Mouse (Mus musculus): ENCODE data around the gene Cox18.
"Not testable (repeated sequence)": the region's sequence is repeated elsewhere in the genome, so short reads cannot be mapped to it uniquely, and the experiment has no call there.

The Cox18 gene

DNA sequence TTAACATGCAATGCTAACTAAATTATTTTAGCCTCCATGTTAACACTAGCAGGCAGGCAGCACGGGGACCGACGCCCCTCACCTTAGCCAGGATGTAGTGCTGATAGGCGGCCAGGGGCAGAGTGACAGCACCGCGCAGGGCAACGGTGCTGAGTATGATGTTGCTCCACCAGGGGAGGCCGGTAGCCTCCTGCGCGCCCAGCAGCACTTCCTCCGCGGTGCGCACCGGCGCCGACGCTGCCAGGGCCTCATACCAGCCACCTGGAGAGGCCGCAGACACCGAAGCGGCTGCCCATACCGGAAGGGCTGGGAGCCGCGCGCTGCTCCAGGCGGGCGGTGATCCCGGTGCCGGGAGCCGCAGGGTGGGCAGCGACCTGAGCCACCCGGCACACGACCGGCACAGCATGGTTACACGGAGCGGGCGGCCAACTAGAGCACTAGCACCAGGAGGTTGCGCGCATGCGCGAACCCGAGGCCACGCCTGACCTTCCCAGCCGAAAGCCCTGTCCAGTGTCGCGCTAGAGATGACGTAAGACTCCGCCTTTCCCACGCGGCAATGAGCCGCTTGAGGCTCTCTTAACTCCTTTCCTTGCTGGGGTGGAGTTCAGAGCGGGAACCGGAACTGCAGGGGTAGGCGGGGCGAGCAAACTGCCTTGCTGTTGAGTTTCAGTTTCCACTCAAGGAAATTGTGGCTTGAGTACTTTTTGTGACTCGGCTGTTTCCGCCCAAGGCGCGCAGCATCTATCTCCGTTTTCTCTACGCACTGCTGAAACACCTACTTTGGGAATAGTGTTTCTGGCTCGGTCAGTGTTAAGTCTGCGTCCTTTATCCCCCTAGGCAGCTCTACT is at the start of gene Cox18:
Gene Cox18, minus strand, starts transcription at position 468 of the 848 bp plus-strand sequence.
- DNase-seq (ENCODE audit: low spot score), result peak; percentile 94

DNA sequence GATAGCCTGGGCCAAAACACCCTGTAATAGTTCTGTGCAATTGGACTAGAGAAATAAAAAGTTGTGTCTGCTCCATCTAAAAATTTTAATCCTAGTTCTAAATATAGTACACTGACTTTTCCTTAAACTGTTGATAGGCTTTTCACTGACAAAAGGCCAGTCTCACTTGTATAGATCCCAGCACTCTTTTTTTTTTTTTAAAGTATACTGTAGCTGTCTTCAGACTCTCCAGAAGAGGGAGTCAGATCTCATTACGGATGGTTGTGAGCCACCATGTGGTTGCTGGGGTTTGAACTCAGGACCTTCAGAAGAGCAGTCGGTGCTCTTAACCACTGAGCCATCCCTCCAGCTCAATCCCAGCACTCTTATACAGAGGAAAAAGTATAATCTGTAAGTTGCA is 38.4 kb upstream of the Cox18 start:
- DNase-seq (ENCODE audit: low spot score), result not testable (repeated sequence)

DNA sequence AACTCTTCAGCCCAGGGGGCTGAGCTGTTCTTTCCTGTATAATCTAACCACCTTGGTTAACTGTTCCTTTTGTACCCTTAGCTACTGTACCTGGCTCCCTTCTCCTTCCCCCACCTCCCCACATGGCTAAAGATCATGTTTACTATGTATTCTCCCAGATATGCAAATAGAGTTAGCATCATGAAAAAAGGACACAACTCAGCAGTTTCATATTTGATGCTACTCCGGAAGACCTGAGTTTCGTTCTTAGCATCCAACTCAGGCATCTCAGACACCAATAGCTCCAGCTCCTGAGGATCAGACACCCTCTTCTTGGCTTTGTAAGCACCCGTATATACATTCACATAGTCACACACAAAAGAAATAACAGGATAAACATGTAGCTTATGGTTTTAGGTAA is 33.2 kb upstream of the Cox18 start:
- DNase-seq (ENCODE audit: low spot score), result no peak

DNA sequence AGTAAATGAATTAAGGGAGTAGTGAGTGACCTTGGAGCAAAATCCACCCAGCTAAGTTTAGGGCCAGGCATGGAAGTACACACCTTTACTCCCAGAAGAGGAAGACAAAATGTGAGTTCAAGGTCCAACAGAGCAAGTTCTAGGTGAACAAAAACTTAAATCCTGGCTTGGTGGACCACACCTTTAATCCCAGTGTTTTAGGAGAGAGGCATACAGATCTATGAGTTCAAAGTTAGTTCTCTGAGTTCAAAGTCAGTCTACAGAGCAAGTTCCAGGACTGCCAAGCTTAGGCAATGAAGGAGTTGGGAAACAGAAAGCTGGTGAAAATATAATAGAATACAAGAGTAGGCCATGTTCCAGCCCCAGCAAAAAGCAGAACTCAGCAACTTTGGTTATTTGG is 23.7 kb upstream of the Cox18 start:
- DNase-seq (ENCODE audit: low spot score), result no peak

DNA sequence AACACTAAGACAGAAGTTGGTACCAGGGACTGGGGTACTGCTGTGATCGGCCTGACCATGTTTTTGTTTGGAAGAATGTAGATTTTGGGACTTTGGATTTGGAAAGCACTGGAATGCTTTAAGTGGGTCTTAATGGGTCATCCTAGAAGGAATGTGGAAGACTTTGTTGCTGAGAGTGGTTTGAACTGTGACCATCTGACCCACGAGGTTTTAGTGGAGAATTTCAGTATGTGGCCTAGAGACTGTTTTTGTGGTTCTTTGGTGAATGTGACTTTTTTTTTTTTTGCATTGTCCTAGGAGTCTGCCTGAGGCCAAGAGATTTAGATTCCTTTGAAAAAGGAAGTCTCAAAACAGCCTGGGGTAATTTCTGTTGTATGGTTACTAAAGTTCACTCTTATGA is 23.2 kb upstream of the Cox18 start:
- no peak for DNase-seq (ENCODE audit: low spot score)

DNA sequence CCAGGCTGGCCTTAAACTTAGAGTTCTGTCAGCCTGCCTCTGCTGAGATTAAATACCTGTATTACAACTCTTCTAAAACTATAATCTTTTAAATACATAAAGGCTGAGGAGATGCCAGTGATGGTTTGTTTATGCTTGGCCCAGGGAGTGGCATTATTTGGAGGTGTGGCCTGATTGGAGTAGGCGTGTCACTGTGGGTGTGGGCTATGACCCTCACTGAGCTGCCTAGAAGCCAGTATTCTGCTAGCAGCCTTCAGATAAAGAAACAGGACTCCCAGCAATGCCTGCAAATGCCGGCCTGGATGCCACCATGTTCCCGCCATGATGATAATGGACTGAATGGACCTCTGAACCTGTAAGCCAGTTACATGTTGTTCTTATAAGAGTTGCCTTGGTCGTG is 22.8 kb upstream of the Cox18 start:
- DNase-seq (ENCODE audit: low spot score), result no peak

DNA sequence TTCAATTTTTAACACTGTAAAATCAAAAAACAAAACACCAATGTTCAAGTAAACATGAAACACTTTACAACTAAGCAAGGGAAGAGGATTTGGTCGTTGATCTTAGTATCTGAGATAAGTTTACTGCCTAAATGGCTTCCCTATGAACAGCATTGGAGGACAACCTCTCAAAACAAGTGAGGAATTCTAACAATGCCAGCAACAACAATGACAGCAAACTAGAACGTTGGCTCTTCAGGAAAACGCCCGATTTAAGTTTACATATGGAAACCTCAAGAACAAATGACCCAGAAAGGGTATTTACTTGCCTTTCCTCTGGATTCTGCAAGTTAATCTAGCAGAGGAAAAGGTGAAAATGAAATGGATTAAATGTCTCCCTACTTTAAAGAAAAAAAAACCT is 21.6 kb upstream of the Cox18 start:
- no peak for DNase-seq (ENCODE audit: low spot score)

DNA sequence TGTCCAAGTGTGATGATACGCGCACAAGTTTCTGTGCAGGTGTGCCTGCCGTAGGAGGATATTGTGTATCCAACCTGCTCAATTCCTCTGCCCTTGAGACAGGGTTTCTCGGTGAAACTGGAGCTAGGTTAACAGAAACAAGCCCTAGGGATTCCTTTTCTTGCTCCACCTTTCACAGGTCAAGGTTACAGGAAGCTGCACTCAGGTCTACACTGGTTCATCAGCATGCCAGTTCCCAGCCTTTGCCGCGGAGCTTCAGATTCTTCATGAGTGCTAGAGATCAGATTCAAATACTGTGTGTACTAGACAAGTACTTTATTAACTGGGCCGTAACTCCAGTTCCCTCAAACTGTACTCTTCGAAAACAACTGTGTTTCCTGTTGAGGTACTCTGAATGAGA is 11.4 kb upstream of the Cox18 start:
- no peak for DNase-seq (ENCODE audit: low spot score)

DNA sequence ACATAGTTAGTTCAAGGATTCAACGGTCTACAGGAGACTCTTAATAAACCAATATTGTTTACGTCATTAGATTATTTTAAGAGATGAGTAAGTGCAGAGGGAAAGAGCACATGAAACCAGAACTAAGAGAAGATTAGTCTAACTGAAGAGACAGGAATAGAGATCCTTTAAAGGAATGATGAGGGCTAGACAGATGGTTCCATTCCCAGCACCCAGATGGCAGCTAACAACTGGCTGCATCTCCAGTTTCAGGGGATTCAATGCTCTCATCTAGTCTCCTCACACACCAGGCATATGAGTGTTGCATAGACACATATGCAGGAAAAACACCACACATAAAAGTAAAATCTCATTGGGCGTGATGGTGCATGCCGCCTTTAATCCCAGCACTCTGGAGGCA is 9.5 kb upstream of the Cox18 start:
- DNase-seq (ENCODE audit: low spot score), result no peak

DNA sequence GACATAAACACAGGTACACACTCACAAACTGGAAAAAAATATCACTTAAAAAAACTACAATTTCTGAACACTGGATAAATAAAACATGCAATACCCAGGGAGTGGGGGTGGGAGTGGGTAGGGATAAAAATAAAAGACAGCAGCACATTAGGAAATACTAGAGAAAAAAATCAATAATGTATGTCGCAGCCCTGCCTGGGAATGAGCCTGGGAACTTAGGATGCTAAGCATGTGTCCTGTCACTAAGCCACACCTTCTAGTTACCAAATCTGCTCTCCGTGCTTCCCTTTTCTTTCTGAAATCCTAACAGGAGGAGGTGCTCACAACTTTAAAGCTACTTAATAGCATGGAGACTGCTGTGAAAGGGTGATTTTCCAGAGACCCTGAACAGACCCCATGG is 6.0 kb upstream of the Cox18 start:
- DNase-seq (ENCODE audit: low spot score), result no peak

DNA sequence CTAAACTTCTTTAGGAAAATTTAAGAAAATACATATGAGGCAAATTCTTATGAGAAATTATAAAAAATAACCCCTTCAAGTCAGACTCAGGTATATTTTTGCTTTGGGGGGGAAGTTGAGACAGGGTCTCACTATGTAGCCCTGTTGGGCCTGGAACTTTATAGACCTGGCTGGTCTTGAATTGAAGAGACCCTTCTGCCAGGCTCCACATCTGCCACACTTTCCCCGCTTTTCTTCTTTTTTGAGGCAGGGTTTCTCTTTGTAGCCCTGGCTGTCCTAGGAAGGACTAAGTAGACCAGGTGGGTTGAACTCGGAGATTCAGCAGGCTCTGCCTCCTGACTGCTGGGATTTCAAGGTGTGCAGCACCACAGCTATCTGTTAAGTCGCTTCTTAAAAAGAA is 2.9 kb upstream of the Cox18 start:
- no peak for DNase-seq (ENCODE audit: low spot score)

DNA sequence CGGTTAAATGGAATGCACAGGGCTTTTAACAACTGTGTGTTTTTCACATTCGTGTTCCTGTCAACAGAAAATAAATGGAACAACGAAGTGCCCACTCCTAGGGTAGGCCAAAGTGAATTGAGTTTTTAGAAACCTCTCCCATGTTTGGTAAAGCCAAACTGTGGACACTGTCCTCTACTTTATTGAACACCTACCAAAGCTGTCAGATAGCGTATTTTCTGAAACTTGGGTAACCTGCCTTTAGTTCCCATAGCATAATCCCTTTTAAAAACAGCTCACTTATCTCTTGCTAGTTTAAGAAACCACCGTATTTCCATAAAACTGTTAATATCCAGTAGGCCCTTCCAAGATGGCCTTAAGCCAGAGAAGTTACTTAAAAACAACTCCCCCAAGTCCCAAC is 929 bp upstream of the Cox18 start:
- no peak for DNase-seq (ENCODE audit: low spot score)

DNA sequence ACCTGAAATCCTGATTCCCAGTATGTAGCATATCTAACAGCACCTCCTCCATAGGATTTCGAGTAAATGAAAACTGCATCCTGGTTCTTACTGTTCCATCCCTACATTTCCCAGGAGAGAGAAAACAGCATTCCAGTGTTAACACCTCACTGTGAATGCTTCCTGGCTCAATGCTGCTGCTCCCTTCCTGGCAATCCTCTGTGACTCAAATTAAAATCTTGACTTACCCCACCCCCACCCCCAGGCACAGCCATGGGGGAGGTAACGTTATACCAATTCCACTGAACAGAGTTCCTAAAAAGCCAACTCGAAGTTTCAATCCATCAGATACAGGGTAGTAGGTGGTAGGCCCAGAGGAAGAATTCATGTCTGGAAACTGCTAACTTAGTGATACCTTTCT is 864 bp downstream of the Cox18 start:
- DNase-seq (ENCODE audit: low spot score), result no peak

DNA sequence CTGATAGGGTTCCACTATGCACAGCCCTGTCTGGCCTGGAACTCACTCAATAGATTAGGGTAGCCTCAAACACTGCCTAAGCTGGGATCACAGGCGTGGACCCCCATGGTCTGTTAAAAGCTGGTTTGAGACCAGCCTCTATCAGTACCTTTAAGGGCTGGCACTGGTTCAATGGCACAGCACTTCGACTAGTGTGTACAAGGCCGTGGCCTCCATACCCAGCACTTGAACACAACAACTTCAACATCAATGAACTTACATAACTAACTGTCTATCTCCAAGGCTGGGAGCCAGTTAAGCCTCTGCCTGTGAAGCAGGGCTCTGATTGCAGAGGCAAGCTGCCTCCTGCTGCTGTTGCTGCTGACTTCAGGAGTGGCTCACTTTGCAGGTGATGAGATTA is 6.0 kb downstream of the Cox18 start:
- DNase-seq (ENCODE audit: low spot score), result no peak

DNA sequence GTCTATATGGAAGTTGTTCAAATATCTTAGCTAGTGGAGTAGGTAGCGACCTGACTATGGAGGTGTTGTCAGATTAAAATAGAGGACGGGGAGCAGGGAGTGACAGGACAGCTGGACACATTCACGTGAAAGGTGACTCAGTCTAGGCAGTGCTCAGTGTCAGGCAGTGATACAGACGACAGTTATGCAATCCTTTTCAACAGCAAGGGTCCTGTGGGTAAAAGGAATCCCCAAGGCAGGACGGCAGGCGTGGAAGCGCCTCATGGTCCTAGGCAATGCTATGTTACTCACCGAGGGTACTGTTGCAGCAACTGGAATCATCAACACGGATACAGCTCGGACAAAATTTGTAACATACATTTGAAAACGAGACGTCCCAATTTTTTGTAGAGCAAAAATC is 6.6 kb downstream of the Cox18 start:
- DNase-seq (ENCODE audit: low spot score), result no peak

DNA sequence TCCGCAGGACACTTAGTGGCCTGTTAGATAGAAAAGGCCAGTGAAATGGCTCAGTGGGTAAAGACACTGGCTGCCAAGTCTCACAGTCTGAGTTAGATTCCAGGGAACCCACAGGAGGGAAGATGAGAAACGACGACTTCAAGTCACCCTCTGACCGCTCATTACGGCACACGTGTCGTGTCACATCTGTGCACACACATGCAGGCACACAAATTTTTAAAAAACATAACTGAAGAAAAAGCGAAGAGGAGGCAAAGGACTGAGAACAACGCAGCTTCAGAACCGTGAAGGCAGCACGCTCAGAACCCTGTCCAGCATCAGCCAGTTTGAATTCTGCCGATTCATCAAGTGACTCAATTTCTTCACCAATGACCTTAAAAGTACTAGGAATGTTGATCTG is 10.4 kb downstream of the Cox18 start:
- DNase-seq (ENCODE audit: low spot score), result no peak

DNA sequence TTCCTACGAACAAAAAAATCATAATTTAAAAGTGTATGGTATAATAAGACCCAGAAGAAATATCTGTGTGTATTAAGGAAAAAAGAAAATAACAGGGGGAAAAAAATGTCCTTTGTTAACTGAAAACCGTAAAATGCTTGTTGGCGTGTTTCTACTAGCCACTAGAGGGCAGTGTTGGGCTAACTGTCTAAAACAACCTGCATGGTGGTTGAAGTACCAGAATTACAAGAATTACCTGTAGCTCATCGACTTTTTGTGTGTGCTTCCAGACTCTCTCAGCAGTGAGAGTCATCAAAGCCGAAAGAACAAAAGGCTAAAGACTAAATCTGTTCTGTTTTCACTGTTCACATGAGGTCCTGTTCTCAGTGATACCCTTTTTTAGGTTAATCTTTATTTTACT is 20.6 kb downstream of the Cox18 start:
- DNase-seq (ENCODE audit: low spot score), result no peak

DNA sequence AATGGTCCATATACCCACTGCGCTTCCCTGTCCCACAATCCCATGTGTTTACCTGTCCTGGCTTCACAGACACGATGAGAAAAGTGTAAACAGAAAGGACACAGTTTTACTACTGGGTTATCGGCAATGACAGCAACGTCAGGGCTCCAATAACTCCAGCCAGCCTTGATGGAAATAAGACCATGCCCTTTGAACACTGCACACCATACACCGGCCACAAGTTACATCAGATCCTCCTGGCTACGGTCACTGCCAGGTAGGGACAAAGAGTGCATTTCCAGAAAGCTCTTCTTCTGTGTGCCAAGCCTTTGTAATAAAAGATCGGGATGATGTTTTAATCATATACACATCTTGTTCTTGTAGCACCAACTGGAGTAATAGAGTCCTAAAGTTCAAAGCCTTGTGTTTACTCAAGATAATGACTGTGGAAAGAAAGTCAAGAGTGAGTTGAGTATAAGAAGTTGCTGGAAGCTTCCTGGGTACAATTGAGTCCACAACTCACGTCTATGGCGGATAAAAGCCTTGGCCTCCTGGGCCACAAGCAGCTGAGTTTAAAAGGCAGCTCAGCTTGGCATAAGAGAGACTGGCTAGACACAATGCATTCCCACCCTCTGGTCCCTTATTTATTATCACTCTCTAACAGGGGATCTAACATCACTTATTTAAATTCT is 21.2 kb downstream of the Cox18 start:
- DNase-seq (ENCODE audit: low spot score), result no peak

DNA sequence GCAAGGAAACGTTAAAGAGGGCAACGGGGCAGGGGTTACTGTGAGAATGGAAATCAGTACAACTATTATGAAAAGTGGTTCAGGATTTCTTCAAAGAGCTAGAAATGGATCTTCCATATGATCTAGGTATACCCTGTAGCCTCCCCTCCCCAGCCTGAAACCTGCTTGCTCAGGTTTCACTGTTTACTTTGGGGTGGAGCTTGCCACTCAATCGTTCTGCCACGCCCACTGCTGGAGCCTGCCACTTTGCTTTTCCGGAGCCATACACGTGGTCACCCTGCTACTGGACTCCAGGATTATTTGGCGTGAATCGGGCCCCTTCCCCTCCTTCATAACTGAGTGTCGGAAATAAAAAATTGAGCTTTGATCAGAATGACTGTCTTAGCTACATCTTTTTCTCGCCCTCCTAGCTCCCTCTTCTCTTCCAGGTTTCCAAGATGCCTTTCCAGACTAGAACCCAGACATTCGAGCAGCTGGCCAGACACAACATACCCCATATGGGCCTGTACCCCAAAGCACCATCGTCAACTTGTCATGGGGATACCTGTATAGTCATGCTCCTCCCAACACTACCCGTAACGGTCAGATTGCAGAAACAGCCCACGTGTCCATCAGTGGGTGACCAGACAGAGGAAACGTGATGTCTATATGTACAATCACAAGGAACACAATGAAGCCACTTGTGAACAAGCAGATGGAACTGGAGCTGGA is 23.7 kb downstream of the Cox18 start:
- no peak for DNase-seq (ENCODE audit: low spot score)

DNA sequence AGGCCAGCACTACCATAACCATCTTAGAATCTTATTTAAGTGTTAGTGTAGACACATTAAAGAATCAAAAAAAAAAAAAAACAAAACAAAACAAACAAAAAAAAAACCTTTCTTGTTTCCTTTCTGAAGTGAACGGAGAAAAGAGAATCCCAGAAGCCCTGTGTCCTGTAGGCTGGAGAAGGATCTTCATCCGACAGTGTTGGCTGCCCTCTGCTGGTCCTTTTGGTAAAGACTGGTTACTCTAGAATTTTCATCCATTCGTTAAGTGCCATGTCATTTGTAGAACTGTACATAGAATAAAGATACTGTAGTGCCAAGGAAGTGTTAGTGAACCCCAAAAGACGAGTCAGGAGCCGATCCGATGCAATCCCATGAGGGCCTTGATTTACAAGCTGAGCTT is 29.0 kb downstream of the Cox18 start:
- no peak for DNase-seq (ENCODE audit: low spot score)

DNA sequence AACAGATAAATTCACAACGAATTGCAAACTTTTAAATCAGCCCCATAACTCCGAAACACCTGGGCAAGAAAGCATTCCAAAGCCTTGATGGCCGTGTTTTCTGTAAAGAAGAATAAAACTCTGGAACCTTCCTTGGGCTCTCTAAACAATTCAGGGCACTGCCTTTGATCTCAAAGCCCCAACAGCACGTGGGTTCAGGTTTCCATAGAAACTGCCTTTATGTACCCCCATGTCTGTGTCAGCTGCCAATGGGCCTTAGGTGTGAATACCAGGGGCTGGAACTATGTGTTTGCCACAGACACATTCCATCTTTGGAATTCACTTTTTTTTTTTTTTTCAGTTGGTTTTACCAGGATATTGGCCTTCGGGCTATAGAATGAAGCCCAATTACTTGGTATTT is 41.0 kb downstream of the Cox18 start:
- DNase-seq (ENCODE audit: low spot score), result no peak

DNA sequence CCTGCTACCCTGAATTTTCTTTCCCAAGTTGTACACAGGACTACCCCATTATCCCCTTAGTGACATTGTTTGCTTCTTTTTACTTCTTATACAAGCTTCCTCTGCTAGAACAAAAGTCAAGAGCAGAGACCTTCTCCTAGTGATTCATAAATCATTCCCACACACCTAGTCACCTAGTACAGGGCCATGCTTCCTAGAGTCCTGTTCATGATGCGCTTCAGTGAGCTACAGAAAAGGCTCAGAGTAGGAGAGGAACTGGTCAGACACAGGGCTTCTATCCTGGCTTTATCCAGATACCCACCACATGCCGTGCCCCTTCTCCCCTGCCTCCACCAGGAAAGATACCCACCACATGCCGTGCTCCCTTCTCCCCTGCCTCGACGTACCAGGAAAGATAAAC is 44.7 kb downstream of the Cox18 start:
- DNase-seq (ENCODE audit: low spot score), result no peak

DNA sequence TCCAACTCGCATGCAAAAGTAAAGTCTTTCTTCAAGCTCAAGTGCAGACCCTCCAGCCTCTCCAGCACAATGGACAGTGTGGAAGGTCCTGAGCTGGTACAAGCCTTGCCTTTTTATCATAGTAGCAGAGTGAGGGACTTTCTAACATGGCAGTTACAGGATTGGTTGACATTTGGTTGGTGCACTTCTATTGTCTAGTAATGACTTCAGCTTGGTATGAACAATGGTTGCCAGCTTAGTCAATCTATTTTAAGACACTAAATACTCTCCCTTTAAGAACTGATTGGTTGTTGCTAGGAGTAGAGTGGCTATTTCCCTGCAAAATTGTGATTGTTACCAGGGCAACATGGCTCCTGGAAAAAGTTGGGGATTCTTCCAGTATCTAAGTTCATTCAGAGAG is 45.7 kb downstream of the Cox18 start:
- DNase-seq (ENCODE audit: low spot score), result no peak
